Mouse (Mus musculus) left cerebral cortex, adult 8-10 months (tissue): Measurements from ENCODE around the gene BC030867. TPM values are rescaled to one million over a fixed set of nuclear protein-coding genes. Genes with fewer than 3 reads are reported as not detected.

Experiments used
- DNase-seq, 2 experiments: peaks; one replicate each; pipeline ENCODE4 v3.0.0; 2022; ENCODE audit warnings: low spot score in 2 of 2
- microRNA-seq, 2 experiments: library from miRNA; unstranded; fragments of <30 nt; microRNA quantifications; one replicate each; pipeline ENCODE4 v1.2.0; 2022
- total RNA-seq, 4 experiments: library from RNA; stranded (reverse); gene quantifications; 2 replicates each; pipeline ENCODE4 v1.2.4; 2022

The BC030867 gene
- total RNA-seq, 4 experiments from 2014 or later: 0.76 to 1.6 (median 1.4) TPM

DNA sequence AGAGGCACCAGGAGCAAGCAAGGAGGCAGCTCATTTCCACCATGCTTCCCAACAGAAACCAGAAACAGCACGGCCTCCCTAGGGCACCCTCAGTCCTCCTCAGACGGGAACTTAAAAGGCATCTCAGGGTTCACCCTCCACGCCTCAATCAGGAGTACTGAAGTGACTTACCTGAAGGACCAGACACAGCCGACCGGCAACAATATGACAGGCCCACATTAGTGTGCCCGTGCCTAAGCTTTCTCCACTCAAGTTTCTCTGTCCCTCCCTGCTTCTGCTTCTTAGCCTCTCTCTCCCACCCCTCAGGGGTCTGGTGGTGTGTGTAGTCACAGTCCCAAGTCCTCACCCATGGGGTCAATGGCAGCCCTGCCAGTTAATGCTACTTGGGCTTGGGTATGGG lies 63.9 kb downstream of the BC030867 start:
- peak in 1 of 2 experiments; percentile 5 for DNase-seq

DNA sequence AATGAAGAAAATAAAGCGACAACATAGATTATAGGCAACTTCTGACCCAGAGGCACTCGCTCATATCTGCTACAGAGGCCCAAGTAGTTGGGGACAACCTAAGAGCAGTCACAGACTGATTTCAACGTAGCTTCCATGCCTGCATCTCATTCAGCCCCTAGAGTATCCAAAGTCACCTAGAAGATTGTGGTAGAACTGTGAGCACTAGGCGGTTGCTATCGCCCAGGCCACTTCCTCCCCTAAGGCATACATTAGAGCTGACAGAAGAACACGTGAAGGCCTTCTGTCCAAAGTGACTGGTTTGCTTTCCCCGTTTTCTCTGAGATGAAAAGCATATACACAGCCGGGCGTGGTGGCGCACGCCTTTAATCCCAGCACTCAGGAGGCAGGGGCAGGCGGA lies 65.6 kb downstream of the BC030867 start:
- peak in 1 of 2 experiments; percentile 4 for DNase-seq

Small RNAs within 50 kb of the gene (microRNA-seq; reads per million reads assigned to microRNA genes)
- 2.1 to 2.2 reads per million in 2 experiments for gene Mir8101

Other genes starting within 250 kb of the BC030867 start
- 10 to 100 TPM; 73.8 to 85.2 (median 77.1) TPM for gene Mpp3, start 220.4 kb upstream of the BC030867 start, total RNA-seq
- gene Cd300lg, start 207.4 kb upstream of the BC030867 start, total RNA-seq: under 1 TPM in 3 of 4 experiments, not detected in 1; 0.15 to 0.18 (median 0.17) TPM
- gene Mpp2, start 160.4 kb upstream of the BC030867 start, total RNA-seq: 100 to 1,000 TPM; 126 to 142 (median 135) TPM
- gene Ppy, start 147.6 kb upstream of the BC030867 start, total RNA-seq: not detected
- gene Pyy, start 141.1 kb upstream of the BC030867 start, total RNA-seq: not detected
- gene Nags, start 103.4 kb upstream of the BC030867 start, total RNA-seq: under 1 TPM in 1 of 4 experiments, not detected in 3; 0.18 TPM
- 10 to 100 TPM; 19.4 to 27.6 (median 20.2) TPM for gene Tmem101, start 92.5 kb upstream of the BC030867 start, total RNA-seq
- 10 to 100 TPM; 52.8 to 55.3 (median 53.9) TPM for gene Lsm12, start 63.6 kb upstream of the BC030867 start, total RNA-seq
- gene G6pc3, start 59.3 kb upstream of the BC030867 start, total RNA-seq: 10 to 100 TPM; 65.4 to 78.4 (median 75.2) TPM
- 100 to 1,000 TPM; 245 to 275 (median 254) TPM for gene Hdac5, start 18.7 kb upstream of the BC030867 start, total RNA-seq
- 1 to 10 TPM; 2.8 to 3.7 (median 3.3) TPM for gene Asb16, start 19.9 kb downstream of the BC030867 start, total RNA-seq
- gene Tmub2, start 36.0 kb downstream of the BC030867 start, total RNA-seq: 10 to 100 TPM; 62.1 to 70.6 (median 65.6) TPM
- gene Atxn7l3, start 47.7 kb downstream of the BC030867 start, total RNA-seq: 100 to 1,000 TPM; 202 to 218 (median 208) TPM
- gene Ubtf, start 70.9 kb downstream of the BC030867 start, total RNA-seq: 100 to 1,000 TPM; 102 to 118 (median 113) TPM
- under 1 TPM in 3 of 4 experiments, not detected in 1; 0.08 to 0.41 (median 0.24) TPM for gene Slc4a1, start 117.3 kb downstream of the BC030867 start, total RNA-seq
- gene Rundc3a, start 144.5 kb downstream of the BC030867 start, total RNA-seq: 100 to 1,000 TPM; 433 to 468 (median 439) TPM
- gene Slc25a39, start 159.1 kb downstream of the BC030867 start, total RNA-seq: 10 to 100 TPM; 64.1 to 75.4 (median 68.9) TPM
- gene Grn, start 181.4 kb downstream of the BC030867 start, total RNA-seq: 100 to 1,000 TPM in 2 of 4 experiments, 10 to 100 TPM in 2; 51.6 to 142 (median 80.2) TPM
- gene Fam171a2, start 198.8 kb downstream of the BC030867 start, total RNA-seq: 100 to 1,000 TPM in 2 of 4 experiments, 10 to 100 TPM in 2; 88.3 to 104 (median 96.8) TPM
- gene Itga2b, start 221.2 kb downstream of the BC030867 start, total RNA-seq: 1 to 10 TPM; 2.2 to 7.8 (median 3.2) TPM